Mouse (Mus musculus) CH12.LX (cell line): Measurements from ENCODE around the gene Thy1.

Experiments
- CHD1 ChIP-seq: IDR thresholded peaks from 2 replicates; pipeline ENCODE4 v1.6.1; 2012; ENCODE audit warnings: low read depth, low read length, improper control_type of control experiment, inconsistent platforms
- CTCF ChIP-seq, 2 experiments: IDR thresholded peaks in 1 of 2; conservative IDR thresholded peaks in 1 of 2; 2 replicates each; pipeline ENCODE4 v1.5.1; 2011 to 2012; ENCODE audit warnings: low read depth in 2 of 2, low read length in 2 of 2, improper control_type of control experiment in 1 of 2, inconsistent platforms in 1 of 2, mild to moderate bottlenecking in 1 of 2, moderate library complexity in 1 of 2
- EP300 ChIP-seq: IDR thresholded peaks from 2 replicates; pipeline ENCODE4 v1.6.1; 2011; ENCODE audit warnings: low read length, improper control_type of control experiment
- IRF4 ChIP-seq: IDR thresholded peaks from 2 replicates; pipeline ENCODE4 v1.6.1; 2014; ENCODE audit warnings: low read depth, mild to moderate bottlenecking, inconsistent platforms, low read length, improper control_type of control experiment
- MAZ ChIP-seq: IDR thresholded peaks from 2 replicates; pipeline ENCODE4 v1.6.1; 2012; ENCODE audit warnings: low read depth, mild to moderate bottlenecking, inconsistent platforms, low read length, improper control_type of control experiment, moderate library complexity
- PAX5 ChIP-seq: IDR thresholded peaks from 2 replicates; pipeline ENCODE4 v1.6.1; 2012; ENCODE audit warnings: low read length, inconsistent platforms, mixed read lengths
- POLR2A ChIP-seq: IDR thresholded peaks from 2 replicates; pipeline ENCODE4 v1.6.1; 2011; ENCODE audit warnings: low read depth, mild to moderate bottlenecking, improper control_type of control experiment, low read length
- SIN3A ChIP-seq: IDR thresholded peaks from 2 replicates; pipeline ENCODE4 v1.6.1; 2012; ENCODE audit warnings: low read length, improper control_type of control experiment, inconsistent platforms
- SMC3 ChIP-seq: IDR thresholded peaks from 2 replicates; pipeline ENCODE4 v1.6.1; 2011; ENCODE audit warnings: low read depth, low read length, improper control_type of control experiment
- TCF12 ChIP-seq: IDR thresholded peaks from 2 replicates; pipeline ENCODE4 v1.6.1; 2014; ENCODE audit warnings: low read depth, mild to moderate bottlenecking, inconsistent platforms, low read length, improper control_type of control experiment
- ZKSCAN1 ChIP-seq: IDR thresholded peaks from 2 replicates; pipeline ENCODE4 v1.6.1; 2012; ENCODE audit warnings: low read depth, inconsistent platforms, low read length, improper control_type of control experiment, borderline replicate concordance
- ZNF384 ChIP-seq: IDR thresholded peaks from 2 replicates; pipeline ENCODE4 v1.6.1; 2012; ENCODE audit warnings: low read depth, low read length, improper control_type of control experiment, inconsistent platforms

- TF ChIP-seq POLR2A (no peak), CTCF (conservative IDR thresholded peaks at IDR 0.05 in 1 of 2, IDR thresholded peaks at IDR 0.05 in 1 of 2; ENCODE audit: low read depth in 2 of 2, low read length in 2 of 2) (no peak), ZNF384 (no peak), PAX5 (no peak), IRF4 (no peak), EP300 (no peak), TCF12 (no peak), SIN3A (no peak), SMC3 (no peak), MAZ (no peak), ZKSCAN1 (no peak), CHD1 (no peak)
Measured at GRCm38 (mm10) chr9:43998851-43999250, 44.3 kb upstream of the Thy1 start.
